Mouse (Mus musculus) MEL (cell line): Measurements from ENCODE around the gene Gm21970. TPM values are rescaled to one million over a fixed set of nuclear protein-coding genes. Genes with fewer than 3 reads are reported as not detected.

Source experiments
- DNase-seq: peaks from one replicate; pipeline ENCODE4 v3.0.0; 2011; ENCODE audit warnings: low read depth, low spot score
- H3K27ac ChIP-seq: 2 replicates; pipeline ENCODE4 v1.5.1; 2012; ENCODE audit warnings: low read depth, mild to moderate bottlenecking, control low read depth, low read length, moderate library complexity; ENCODE audit not compliant: control insufficient read depth
- H3K27me3 ChIP-seq, 2 experiments: fragments of 150-350 bp in 1 of 2; sonication (generic) in 1 of 2; 2 replicates each; pipeline ENCODE4 v1.6.1; 2012; ENCODE audit warnings: low read length in 2 of 2, mild to moderate bottlenecking in 2 of 2, improper control_type of control experiment in 1 of 2, moderate library complexity in 1 of 2; ENCODE audit not compliant: insufficient read depth in 2 of 2, control insufficient read depth in 1 of 2
- H3K36me3 ChIP-seq, 2 experiments: 2 replicates each; pipeline ENCODE4 v1.6.1; 2012 to 2014; ENCODE audit warnings: low read length in 2 of 2, improper control_type of control experiment in 1 of 2, inconsistent platforms in 1 of 2, mild to moderate bottlenecking in 1 of 2; ENCODE audit not compliant: insufficient read depth in 2 of 2, control insufficient read depth in 1 of 2
- H3K4me1 ChIP-seq, 2 experiments: fragments of 150-350 bp in 1 of 2; sonication (generic) in 1 of 2; 2 replicates each; pipeline ENCODE4 v1.6.1; 2012; ENCODE audit warnings: low read length in 2 of 2, improper control_type of control experiment in 1 of 2, mild to moderate bottlenecking in 1 of 2; ENCODE audit not compliant: insufficient read depth in 2 of 2, control insufficient read depth in 1 of 2
- H3K4me3 ChIP-seq, 2 experiments: fragments of 150-350 bp in 1 of 2; sonication (generic) in 1 of 2; 2 replicates each; pipeline ENCODE4 v1.5.1; 2012; ENCODE audit warnings: low read depth in 2 of 2, low read length in 2 of 2, mild to moderate bottlenecking in 2 of 2, moderate library complexity in 2 of 2, control low read depth in 1 of 2, improper control_type of control experiment in 1 of 2; ENCODE audit not compliant: control insufficient read depth in 1 of 2, insufficient read depth in 1 of 2
- H3K79me2 ChIP-seq: 2 replicates; pipeline ENCODE4 v1.6.1; 2012; ENCODE audit warnings: mild to moderate bottlenecking, low read length, moderate library complexity; ENCODE audit not compliant: control insufficient read depth, poor library complexity, insufficient read depth
- H3K9ac ChIP-seq: 2 replicates; pipeline ENCODE4 v1.6.1; 2012; ENCODE audit warnings: low read depth, mild to moderate bottlenecking, control low read depth, low read length, moderate library complexity; ENCODE audit not compliant: control insufficient read depth, poor library complexity, severe bottlenecking
- H3K9me3 ChIP-seq: fragments of 150-350 bp; sonication (generic); replicated peaks from 2 replicates; pipeline ENCODE4 v1.6.1; 2012; ENCODE audit warnings: mild to moderate bottlenecking, low read length, improper control_type of control experiment, moderate library complexity; ENCODE audit not compliant: insufficient read depth
- BHLHE40 ChIP-seq: IDR thresholded peaks from 2 replicates; pipeline ENCODE4 v1.6.1; 2012; ENCODE audit warnings: low read depth, mild to moderate bottlenecking, inconsistent platforms, low read length, improper control_type of control experiment, borderline replicate concordance
- CHD2 ChIP-seq: IDR thresholded peaks from 2 replicates; pipeline ENCODE4 v1.6.1; 2011; ENCODE audit warnings: low read length, improper control_type of control experiment
- CTCF ChIP-seq, 3 experiments: IDR thresholded peaks in 2 of 3; conservative IDR thresholded peaks in 1 of 3; 2 replicates each; pipeline ENCODE4 v1.5.1; 2011 to 2012; ENCODE audit warnings: low read length in 3 of 3, low read depth in 2 of 3, mild to moderate bottlenecking in 2 of 3, improper control_type of control experiment in 1 of 3, inconsistent platforms in 1 of 3, mixed read lengths in 1 of 3, moderate library complexity in 1 of 3; ENCODE audit not compliant: control insufficient read depth in 1 of 3, insufficient read depth in 1 of 3, poor library complexity in 1 of 3, severe bottlenecking in 1 of 3
- ELF1 ChIP-seq: IDR thresholded peaks from 2 replicates; pipeline ENCODE4 v1.6.1; 2014; ENCODE audit warnings: low read depth, mild to moderate bottlenecking, inconsistent platforms, low read length, improper control_type of control experiment, moderate library complexity
- ETS1 ChIP-seq: IDR thresholded peaks from 2 replicates; pipeline ENCODE4 v1.6.1; 2012; ENCODE audit warnings: low read depth, mild to moderate bottlenecking, inconsistent platforms, low read length, improper control_type of control experiment, moderate library complexity
- HCFC1 ChIP-seq: IDR thresholded peaks from 2 replicates; pipeline ENCODE4 v1.6.1; 2012; ENCODE audit warnings: low read depth, mild to moderate bottlenecking, inconsistent platforms, low read length, improper control_type of control experiment, moderate library complexity
- MAFK ChIP-seq: IDR thresholded peaks from 2 replicates; pipeline ENCODE4 v1.6.1; 2011; ENCODE audit warnings: low read depth, mild to moderate bottlenecking, low read length, improper control_type of control experiment, borderline replicate concordance
- MAX ChIP-seq: IDR thresholded peaks from 2 replicates; pipeline ENCODE4 v1.6.1; 2011; ENCODE audit warnings: low read length, improper control_type of control experiment
- NELFE ChIP-seq: IDR thresholded peaks from 2 replicates; pipeline ENCODE4 v1.6.1; 2011; ENCODE audit warnings: low read depth, low read length, improper control_type of control experiment
- NRF1 ChIP-seq: IDR thresholded peaks from 2 replicates; pipeline ENCODE4 v1.6.1; 2014; ENCODE audit warnings: low read depth, mild to moderate bottlenecking, inconsistent platforms, low read length, improper control_type of control experiment, moderate library complexity; ENCODE audit not compliant: poor library complexity, insufficient read depth, severe bottlenecking
- POLR2AphosphoS5 ChIP-seq: IDR thresholded peaks from 2 replicates; pipeline ENCODE4 v1.6.1; 2012; ENCODE audit warnings: low read depth, borderline replicate concordance, mild to moderate bottlenecking, inconsistent platforms, low read length, moderate library complexity, mixed read lengths
- RAD21 ChIP-seq: IDR thresholded peaks from 2 replicates; pipeline ENCODE4 v1.6.1; 2011; ENCODE audit warnings: mild to moderate bottlenecking, low read depth, low read length, improper control_type of control experiment
- RCOR1 ChIP-seq: IDR thresholded peaks from 2 replicates; pipeline ENCODE4 v1.6.1; 2012; ENCODE audit warnings: low read depth, mild to moderate bottlenecking, inconsistent platforms, low read length, improper control_type of control experiment
- SMC3 ChIP-seq: IDR thresholded peaks from 2 replicates; pipeline ENCODE4 v1.6.1; 2011; ENCODE audit warnings: low read depth, low read length, improper control_type of control experiment
- TCF12 ChIP-seq: IDR thresholded peaks from 2 replicates; pipeline ENCODE4 v1.6.1; 2014; ENCODE audit warnings: low read depth, mild to moderate bottlenecking, inconsistent platforms, low read length, improper control_type of control experiment, moderate library complexity
- UBTF ChIP-seq: IDR thresholded peaks from 2 replicates; pipeline ENCODE4 v1.6.1; 2012; ENCODE audit warnings: low read depth, mild to moderate bottlenecking, inconsistent platforms, low read length, improper control_type of control experiment, moderate library complexity, borderline replicate concordance; ENCODE audit not compliant: insufficient read depth
- ZC3H11A ChIP-seq: IDR thresholded peaks from 2 replicates; pipeline ENCODE4 v1.6.1; 2012; ENCODE audit warnings: low read depth, mild to moderate bottlenecking, inconsistent platforms, low read length, improper control_type of control experiment
- ZKSCAN1 ChIP-seq: IDR thresholded peaks from 2 replicates; pipeline ENCODE4 v1.6.1; 2012; ENCODE audit warnings: low read depth, mild to moderate bottlenecking, inconsistent platforms, low read length, improper control_type of control experiment, moderate library complexity
- ZMIZ1 ChIP-seq: IDR thresholded peaks from 2 replicates; pipeline ENCODE4 v1.6.1; 2012; ENCODE audit warnings: low read depth, mild to moderate bottlenecking, inconsistent platforms, low read length, improper control_type of control experiment, moderate library complexity
- polyA plus RNA-seq, 2 experiments: library from polyadenylated mRNA; stranded (reverse) in 1 of 2; unstranded in 1 of 2; fragments of >175 nt in 1 of 2; fragments of >200 nt in 1 of 2; gene quantifications; 2 replicates each; pipeline versions ENCODE4 v1.2.1 to v1.2.4; 2012; ENCODE audit warnings: low replicate concordance in 2 of 2, low read depth in 1 of 2; ENCODE audit not compliant: insufficient read length in 2 of 2, insufficient read depth in 1 of 2, missing spikeins in 1 of 2
- total RNA-seq: library from RNA; depleted of rRNA; stranded (reverse); fragments of 300-350 nt; gene quantifications from 2 replicates; pipeline ENCODE4 v1.2.3, GENCODE M21; 2012

The Gm21970 gene
- total and polyA plus RNA-seq, 3 experiments: not detected

DNA sequence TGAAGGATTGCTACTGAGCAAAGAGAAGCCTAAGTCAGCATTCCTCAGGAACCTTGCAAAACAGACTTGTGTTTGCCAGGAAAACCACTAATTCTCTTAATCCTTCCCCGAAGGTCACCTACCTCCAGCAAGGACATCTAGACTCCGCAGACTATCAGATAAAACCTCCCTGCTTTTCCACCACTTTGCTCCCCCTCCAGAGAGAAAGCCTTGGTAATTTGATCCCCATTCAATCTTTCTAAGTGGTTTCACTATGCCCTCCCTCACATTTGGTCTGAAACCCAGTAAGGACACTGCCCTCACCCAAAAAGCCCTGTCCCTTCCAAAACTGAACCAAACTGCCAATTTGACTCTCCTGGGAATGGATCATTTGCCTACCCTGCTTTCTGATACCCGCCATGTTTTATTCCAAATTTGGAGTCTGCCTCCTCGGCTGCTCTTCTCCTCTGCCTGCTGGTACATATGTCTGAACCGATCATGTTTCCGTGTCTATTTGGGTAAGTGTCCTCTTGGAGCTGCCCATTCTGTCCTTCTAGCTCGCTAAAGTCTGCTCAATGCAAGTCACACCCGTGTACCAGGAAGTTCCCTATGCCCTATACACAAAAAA, 36.8 kb downstream of the Gm21970 start:
- Histone ChIP-seq H3K27ac (no peak overlapping the region), H3K9me3 (no peaks in the 10 kb centered on the region), H3K27me3 (no peaks in the 10 kb centered on the region), H3K4me1 (no peaks in the 10 kb centered on the region)
- TF ChIP-seq SMC3: no peak
- TF ChIP-seq MAFK: no peak
- TF ChIP-seq, all 39 proteins: peak for 0
- Histone ChIP-seq H3K9ac (no peak overlapping the region), H3K4me3 (no peak overlapping the region), H3K36me3 (no peaks in the 10 kb centered on the region), H3K79me2 (no peaks in the 10 kb centered on the region)
- no peak for DNase-seq

DNA sequence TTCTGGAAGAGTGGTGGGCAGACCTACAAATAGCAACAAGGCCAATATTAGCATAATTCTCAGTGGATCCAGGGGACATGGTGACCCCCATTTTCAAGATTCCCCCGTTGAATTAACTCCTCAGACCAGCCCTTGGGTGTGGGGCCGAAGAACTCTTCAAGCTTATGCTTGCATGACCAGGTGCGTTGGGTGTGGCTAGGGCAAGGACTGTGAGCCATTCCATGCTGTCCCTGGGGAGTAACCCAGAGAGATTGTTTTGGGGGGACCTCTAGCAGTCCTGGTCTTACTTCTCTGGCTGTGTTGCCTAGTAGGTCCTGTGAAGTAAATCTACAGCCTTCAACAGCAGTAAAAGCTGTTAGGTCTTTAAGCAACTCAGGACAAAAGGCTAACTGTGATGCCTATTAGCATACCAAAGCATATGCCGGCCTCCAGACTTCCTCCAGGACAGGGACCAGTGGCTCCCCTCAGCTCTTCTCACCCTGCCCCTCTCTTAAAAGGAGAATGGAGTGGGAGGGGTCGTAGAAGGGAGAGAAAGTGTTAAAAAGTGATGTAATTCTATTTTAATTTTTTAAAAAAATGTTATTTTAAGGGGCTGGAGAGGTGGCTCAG, 41.3 kb downstream of the Gm21970 start:
- H3K79me2 ChIP-seq: no peaks in the 10 kb centered on the region
- DNase-seq: no peak
- TF ChIP-seq CHD2: no peak
- no peak for TF ChIP-seq NELFE
- TF ChIP-seq ZMIZ1: no peak
- no peak for TF ChIP-seq HCFC1
- no peak for TF ChIP-seq ZC3H11A
- no peak for TF ChIP-seq SMC3
- TF ChIP-seq RAD21: no peak
- TF ChIP-seq ZKSCAN1: no peak
- no peak for TF ChIP-seq BHLHE40
- no peak for TF ChIP-seq MAX
- no peak for TF ChIP-seq POLR2AphosphoS5
- TF ChIP-seq UBTF: no peak
- no peak for TF ChIP-seq CTCF (IDR thresholded peaks at IDR 0.05 in 2 of 3, conservative IDR thresholded peaks at IDR 0.05 in 1 of 3; ENCODE audit: control insufficient read depth in 1 of 3, insufficient read depth in 1 of 3, low read depth in 2 of 3, low read length in 3 of 3, poor library complexity in 1 of 3, severe bottlenecking in 1 of 3)
- TF ChIP-seq RCOR1: no peak
- no peak for TF ChIP-seq TCF12
- no peak for TF ChIP-seq NRF1
- TF ChIP-seq ELF1: no peak
- TF ChIP-seq ETS1: no peak
- peaks cover 0 to 10% of the 10 kb centered on the region in 2 experiments; a peak in 2 of 4 replicates for H3K36me3 ChIP-seq
- H3K27me3 ChIP-seq: no peaks in the 10 kb centered on the region
- H3K4me1 ChIP-seq: peaks cover 0 to 13% of the 10 kb centered on the region in 2 experiments; a peak in 3 of 4 replicates
- no peak overlapping the region for H3K27ac ChIP-seq
- H3K4me3 ChIP-seq: no peak overlapping the region
- H3K9me3 ChIP-seq: no peaks in the 10 kb centered on the region
- H3K9ac ChIP-seq: no peak overlapping the region
